Mouse (Mus musculus): ENCODE results near the gene Tent5c.

DNA sequence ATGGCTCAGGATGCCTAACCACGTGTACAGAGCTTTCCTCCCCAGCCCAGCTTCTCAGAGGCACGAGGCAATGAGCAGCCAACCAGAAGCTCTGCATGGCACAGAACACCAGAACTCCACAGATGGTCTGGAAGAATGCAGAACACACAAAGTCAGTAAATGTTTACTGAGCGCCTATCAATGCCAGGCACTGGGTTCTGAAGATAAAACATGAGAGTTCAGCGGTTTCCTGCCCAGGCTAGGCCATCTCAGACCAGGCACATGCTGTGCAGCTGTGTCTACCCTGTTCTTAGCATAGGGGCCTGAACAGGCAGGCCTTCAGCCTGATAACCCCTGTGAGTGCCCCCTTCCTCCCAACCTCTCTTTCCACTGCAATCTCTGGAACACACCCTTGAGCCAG lies 59.5 kb downstream of the Tent5c start:
- no peak for TF ChIP-seq CTCF (IDR thresholded peaks at IDR 0.05; ENCODE audit: extremely low read depth, insufficient read depth, insufficient read length, insufficient replicate concordance)
- TF ChIP-seq POLR2A (IDR thresholded peaks at IDR 0.05; ENCODE audit: low read depth, low read length): no peak

All from spleen, adult 2 months (tissue).